Mouse (Mus musculus) bone marrow macrophage, adult 2 months (primary cell): ENCODE measurements around the gene Dnah14.
A peak's percentile ranks its signal among the peaks of the same experiment; 100 is the strongest.

Experiments used
- CTCF ChIP-seq: IDR thresholded peaks from 2 replicates; pipeline ENCODE4 v1.5.1; 2012; ENCODE audit warnings: low read depth, mild to moderate bottlenecking, low read length, moderate library complexity
- POLR2A ChIP-seq: IDR thresholded peaks from 2 replicates; pipeline ENCODE4 v1.6.1; 2012; ENCODE audit warnings: mild to moderate bottlenecking, low read depth, low read length, borderline replicate concordance

GRCm38 (mm10) chr1:181543711-181544383 lies 32.5 kb upstream of the Dnah14 start:
- TF ChIP-seq POLR2A (no peak), CTCF (peak; percentile 75)
